Mouse (Mus musculus) ES-E14 (cell line): ENCODE measurements around the gene Mlh3. TPM values are rescaled to one million over a fixed set of nuclear protein-coding genes. Genes with fewer than 3 reads are reported as not detected.

Experiments
- DNase-seq: peaks from one replicate; pipeline ENCODE4 v3.0.0-alpha.2; 2013; ENCODE audit warnings: low read depth, low spot score
- H3K27ac ChIP-seq: 2 replicates; pipeline ENCODE4 v1.5.1; 2012; ENCODE audit warnings: low read depth, mild to moderate bottlenecking, low read length, moderate library complexity, mixed read lengths; ENCODE audit not compliant: poor library complexity, insufficient read depth, severe bottlenecking
- H3K36me3 ChIP-seq: 2 replicates; pipeline ENCODE4 v1.6.1; 2012; ENCODE audit warnings: mild to moderate bottlenecking, low read length, moderate library complexity, mixed read lengths; ENCODE audit not compliant: control insufficient read depth, poor library complexity, insufficient read depth, severe bottlenecking
- H3K4me1 ChIP-seq, 2 experiments: fragments of 150-350 bp in 1 of 2; sonication (generic) in 1 of 2; 2 replicates each; pipeline ENCODE4 v1.6.1; 2012; ENCODE audit warnings: low read length in 2 of 2, mild to moderate bottlenecking in 1 of 2, mixed read lengths in 1 of 2; ENCODE audit not compliant: control insufficient read depth in 2 of 2, insufficient read depth in 2 of 2, poor library complexity in 1 of 2
- H3K4me3 ChIP-seq, 2 experiments: fragments of 150-350 bp in 1 of 2; sonication (generic) in 1 of 2; 2 replicates each; pipeline ENCODE4 v1.5.1; 2012; ENCODE audit warnings: low read length in 2 of 2, low read depth in 1 of 2, mild to moderate bottlenecking in 1 of 2, mixed read lengths in 1 of 2; ENCODE audit not compliant: insufficient read depth in 1 of 2, poor library complexity in 1 of 2, severe bottlenecking in 1 of 2
- H3K9ac ChIP-seq: 2 replicates; pipeline ENCODE4 v1.6.1; 2012; ENCODE audit warnings: low read depth, mild to moderate bottlenecking, low read length, mixed read lengths; ENCODE audit not compliant: poor library complexity, insufficient read depth, severe bottlenecking
- H3K9me3 ChIP-seq: fragments of 150-350 bp; sonication (generic); 2 replicates; pipeline ENCODE4 v1.6.1; 2012; ENCODE audit warnings: low read depth, mild to moderate bottlenecking, low read length; ENCODE audit not compliant: control insufficient read depth, insufficient read depth
- CHD2 ChIP-seq: IDR thresholded peaks from 2 replicates; pipeline ENCODE4 v1.6.1; 2014; ENCODE audit warnings: mild to moderate bottlenecking, low read depth, low read length, inconsistent platforms
- HCFC1 ChIP-seq: IDR thresholded peaks from 2 replicates; pipeline ENCODE4 v1.6.1; 2012; ENCODE audit warnings: low read length, inconsistent platforms, borderline replicate concordance; ENCODE audit not compliant: insufficient read depth
- MAFK ChIP-seq: IDR thresholded peaks from 2 replicates; pipeline ENCODE4 v1.6.1; 2014; ENCODE audit warnings: mild to moderate bottlenecking, low read depth, low read length, inconsistent platforms; ENCODE audit not compliant: insufficient read depth
- ZC3H11A ChIP-seq: IDR thresholded peaks from 2 replicates; pipeline ENCODE4 v1.6.1; 2012; ENCODE audit warnings: low read depth, mild to moderate bottlenecking, inconsistent platforms, low read length, borderline replicate concordance
- ZNF384 ChIP-seq: IDR thresholded peaks from 2 replicates; pipeline ENCODE4 v1.6.1; 2012; ENCODE audit warnings: low read depth, low read length, inconsistent platforms
- in situ Hi-C, 2 experiments: fragments of 600-800 bp; cut with MboI; formaldehyde crosslinking; loops; one replicate each; pipeline ENCODE4 v1.15.1; 2025; ENCODE audit warnings: low sequenced_read_pairs in 2 of 2, inconsistent platforms in 1 of 2; ENCODE audit not compliant: unreplicated experiment in 2 of 2
- total RNA-seq: library from RNA; depleted of rRNA; stranded (reverse); fragments of 300-350 nt; gene quantifications from 2 replicates; pipeline ENCODE4 v1.2.3, GENCODE M21; 2012

The Mlh3 gene
- total RNA-seq, 1 experiment, result 13.1 TPM

- H3K9me3 ChIP-seq, result 0 out of 2 replicates have a peak, but pooled peaks cover 3% of the 10 kb centered on the region
- no peak overlapping the region for H3K9ac ChIP-seq
- no peaks in the 10 kb centered on the region for H3K36me3 ChIP-seq
- no peak overlapping the region for H3K4me3 ChIP-seq
- in situ Hi-C loops, result no loop called here
- no peak overlapping the region for H3K27ac ChIP-seq
- TF ChIP-seq ZNF384 (no peak), CHD2 (no peak), ZC3H11A (no peak), MAFK (no peak), HCFC1 (no peak)
- DNase-seq, result no peak
- peaks cover 0 to 7% of the 10 kb centered on the region in 2 experiments; a peak in 1 of 4 replicates for H3K4me1 ChIP-seq
Measured at GRCm38 (mm10) chr12:85295506-85295905, 25.1 kb upstream of the Mlh3 start.

GRCm38 (mm10) chr12:85292906-85293305 is 22.5 kb upstream of the Mlh3 start:
- Histone ChIP-seq H3K36me3 (no peaks in the 10 kb centered on the region), H3K9me3 (0 out of 2 replicates have a peak, but pooled peaks cover 3% of the 10 kb centered on the region), H3K4me3 (no peak overlapping the region), H3K4me1 (peaks cover 0 to 11% of the 10 kb centered on the region in 2 experiments; a peak in 1 of 4 replicates), H3K9ac (no peak overlapping the region), H3K27ac (no peak overlapping the region)
- in situ Hi-C loops, result no loop called here
- no peak for DNase-seq
- TF ChIP-seq HCFC1 (no peak), ZC3H11A (no peak), MAFK (no peak), CHD2 (no peak), ZNF384 (no peak)

DNA sequence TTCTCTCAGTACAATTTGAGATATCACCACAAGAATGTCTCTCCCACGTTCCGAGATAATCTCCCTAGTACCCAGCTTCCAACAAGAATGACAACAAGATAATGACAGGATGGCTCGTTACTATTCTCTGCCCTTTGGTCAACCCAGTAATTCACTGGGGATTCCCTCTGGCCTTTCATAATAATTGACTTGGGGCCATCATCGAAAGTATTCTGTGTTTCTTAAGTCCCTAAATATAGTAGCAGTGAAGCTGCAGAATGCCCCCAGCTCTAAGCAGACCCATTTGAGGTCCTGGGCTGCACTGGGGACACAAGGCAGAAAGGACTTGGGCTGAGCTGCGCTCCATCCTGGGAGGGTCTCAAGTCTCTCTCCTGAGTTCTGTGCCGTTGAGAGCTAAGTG is 21.9 kb upstream of the Mlh3 start:
- H3K4me1 ChIP-seq, result peaks cover 0 to 11% of the 10 kb centered on the region in 2 experiments; a peak in 1 of 4 replicates
- H3K9me3 ChIP-seq, result 0 out of 2 replicates have a peak, but pooled peaks cover 3% of the 10 kb centered on the region
- no peak for TF ChIP-seq CHD2
- no peak for TF ChIP-seq ZNF384
- no peak for TF ChIP-seq ZC3H11A
- TF ChIP-seq MAFK, result no peak
- TF ChIP-seq HCFC1, result no peak
- H3K27ac ChIP-seq, result no peak overlapping the region
- DNase-seq, result no peak
- in situ Hi-C loops, result no loop called here
- no peak overlapping the region for H3K9ac ChIP-seq
- H3K4me3 ChIP-seq, result no peak overlapping the region
- H3K36me3 ChIP-seq, result no peaks in the 10 kb centered on the region

- no peak overlapping the region for H3K9ac ChIP-seq
- DNase-seq, result no peak
- no peak overlapping the region for H3K27ac ChIP-seq
- TF ChIP-seq ZC3H11A (no peak), CHD2 (no peak), ZNF384 (no peak), MAFK (no peak), HCFC1 (no peak)
- H3K9me3 ChIP-seq, result 0 out of 2 replicates have a peak, but pooled peaks cover 3% of the 10 kb centered on the region
- in situ Hi-C loops, result no loop called here
- no peaks in the 10 kb centered on the region for H3K36me3 ChIP-seq
- peaks cover 0 to 8% of the 10 kb centered on the region in 2 experiments; a peak in 1 of 4 replicates for H3K4me1 ChIP-seq
- H3K4me3 ChIP-seq, result no peak overlapping the region
Measured at GRCm38 (mm10) chr12:85291541-85291940, 21.1 kb upstream of the Mlh3 start.
